Mouse (Mus musculus) forebrain, embryonic 12.5 days (tissue): Measurements from ENCODE around the gene Phf21b. TPM values are rescaled to one million over a fixed set of nuclear protein-coding genes. Genes with fewer than 3 reads are reported as not detected.

Source experiments
- ATAC-seq: fragments of 200-750 bp; cut with Nextera tagmentation; 2 replicates; pipeline ENCODE4 v1.8.0; 2017; ENCODE audit warnings: moderate TSS enrichment; ENCODE audit not compliant: low FRiP score
- H3K27ac ChIP-seq: fragments of 300-500 bp; sonication (generic); 2 replicates; pipeline ENCODE4 v1.5.1; 2016; ENCODE audit warnings: mild to moderate bottlenecking
- H3K27me3 ChIP-seq: fragments of 300-500 bp; sonication (generic); 2 replicates; pipeline ENCODE4 v1.6.1; 2016; ENCODE audit warnings: mild to moderate bottlenecking
- H3K36me3 ChIP-seq: fragments of 300-500 bp; sonication (generic); replicated peaks from 2 replicates; pipeline ENCODE4 v1.6.1; 2016; ENCODE audit warnings: mild to moderate bottlenecking
- H3K4me1 ChIP-seq: fragments of 300-500 bp; sonication (generic); 2 replicates; pipeline ENCODE4 v1.6.1; 2016
- H3K4me2 ChIP-seq: fragments of 300-500 bp; sonication (generic); 2 replicates; pipeline ENCODE4 v1.6.1; 2016; ENCODE audit warnings: mild to moderate bottlenecking, moderate library complexity
- H3K4me3 ChIP-seq: fragments of 300-500 bp; sonication (generic); replicated peaks from 2 replicates; pipeline ENCODE4 v1.5.1; 2016; ENCODE audit warnings: mild to moderate bottlenecking
- H3K9ac ChIP-seq: fragments of 300-500 bp; sonication (generic); 2 replicates; pipeline ENCODE4 v1.6.1; 2016; ENCODE audit warnings: mild to moderate bottlenecking
- H3K9me3 ChIP-seq: fragments of 300-500 bp; sonication (generic); 2 replicates; pipeline ENCODE4 v1.6.1; 2016
- WGBS: fragments of 180-500 bp; shearing (Covaris S2); methylation state at CpG from one replicate; pipeline ENCODE4 v1.1.7; 2016; 5-methylcytosine and 5-hydroxymethylcytosine counted together
- polyA plus RNA-seq: library from polyadenylated mRNA; unstranded; fragments of >200 nt; fragmentation: Nextera tagmentation; extraction: Ambion mirVana; gene quantifications from 2 replicates; pipeline ENCODE4 v1.2.1, GENCODE M21; 2016

Phf21b gene
- polyA plus RNA-seq, 1 experiment from 2014 or later = 24.4 TPM

DNA sequence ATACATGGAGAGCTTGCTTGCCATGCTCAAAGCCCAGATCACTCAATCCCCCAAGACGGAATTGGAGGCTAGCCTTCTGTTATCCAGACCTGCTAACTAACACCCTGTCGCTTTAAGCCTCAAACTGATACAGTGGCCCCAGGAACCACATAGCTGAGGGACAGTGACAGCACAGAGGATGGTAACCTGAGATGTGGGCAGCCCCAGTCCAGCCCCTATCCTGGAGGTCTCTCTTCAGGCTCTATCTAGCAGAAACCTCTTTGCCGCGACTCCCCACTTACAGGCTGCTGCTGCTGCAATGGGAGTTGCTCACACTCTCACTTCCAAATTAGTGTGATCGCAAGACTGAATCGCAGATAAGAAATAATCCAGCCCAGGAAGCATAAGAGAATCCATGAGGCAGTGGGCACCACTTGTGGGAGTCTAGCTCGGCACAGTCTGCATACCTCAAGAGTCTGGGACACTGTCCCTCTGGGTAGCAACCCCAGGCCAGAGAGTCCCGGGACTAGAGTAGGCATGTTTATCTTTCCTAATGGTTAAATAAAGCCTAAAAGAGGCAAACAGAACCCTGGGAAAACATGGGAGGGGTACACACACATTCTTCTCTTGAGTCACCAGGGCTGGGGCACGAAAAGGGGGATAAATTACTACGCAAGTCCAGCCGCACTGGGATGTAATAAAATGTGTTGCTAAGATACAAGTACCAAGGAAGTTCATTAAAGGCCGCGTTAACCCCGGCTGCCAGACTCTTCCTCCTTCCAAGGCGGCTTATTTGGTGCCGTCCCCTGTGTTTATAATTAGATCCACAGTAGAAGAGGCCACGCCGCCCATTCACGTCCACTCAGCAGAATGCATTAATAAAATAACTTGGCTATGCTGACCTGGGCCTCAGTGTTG lies 13.7 kb downstream of the Phf21b start:
- Histone ChIP-seq H3K4me3 (no peak overlapping the region), H3K4me2 (peak overlapping the region; percentile 31), H3K27ac (peak overlapping the region; percentile 65), H3K4me1 (peaks cover 80% of the 10 kb centered on the region), H3K36me3 (peaks cover 6% of the 10 kb centered on the region; the same call in 1 of the 2 replicates), H3K9ac (no peak overlapping the region), H3K27me3 (no peaks in the 10 kb centered on the region), H3K9me3 (no peaks in the 10 kb centered on the region)
- peak; percentile 61 for ATAC-seq
- 25% methylated on average over 19 of the region's 19 CpGs for WGBS

DNA sequence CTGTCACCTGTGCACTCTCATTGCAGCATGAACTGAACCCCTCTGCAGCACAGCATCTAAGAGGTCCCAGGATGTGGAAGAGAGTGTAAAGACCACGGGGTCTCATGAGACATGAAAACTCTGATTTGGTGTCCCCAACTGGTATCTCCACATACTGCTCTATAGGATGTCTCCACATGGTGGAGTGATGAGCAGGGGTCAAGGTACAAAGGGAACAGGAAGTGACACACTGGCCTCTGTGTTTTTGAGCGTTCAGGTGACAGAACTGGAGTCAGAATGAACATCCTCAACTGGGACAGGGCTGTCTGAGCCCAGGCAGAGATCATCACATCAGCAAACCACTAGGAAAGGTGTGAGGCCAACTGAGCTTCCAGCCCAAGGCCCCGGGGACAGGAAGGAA lies 15.3 kb downstream of the Phf21b start:
- peaks cover 68% of the 10 kb centered on the region for H3K4me1 ChIP-seq
- H3K36me3 ChIP-seq = peaks cover 11% of the 10 kb centered on the region; the same call in 1 of the 2 replicates
- H3K27ac ChIP-seq = no peak overlapping the region; the same call in 1 of the 2 replicates
- no peak overlapping the region for H3K9ac ChIP-seq
- no peaks in the 10 kb centered on the region for H3K27me3 ChIP-seq
- no peak overlapping the region for H3K4me3 ChIP-seq
- no peaks in the 10 kb centered on the region for H3K9me3 ChIP-seq
- no peak overlapping the region for H3K4me2 ChIP-seq
- ATAC-seq = no peak
- WGBS = 77% methylated on average over 3 of the region's 3 CpGs

DNA sequence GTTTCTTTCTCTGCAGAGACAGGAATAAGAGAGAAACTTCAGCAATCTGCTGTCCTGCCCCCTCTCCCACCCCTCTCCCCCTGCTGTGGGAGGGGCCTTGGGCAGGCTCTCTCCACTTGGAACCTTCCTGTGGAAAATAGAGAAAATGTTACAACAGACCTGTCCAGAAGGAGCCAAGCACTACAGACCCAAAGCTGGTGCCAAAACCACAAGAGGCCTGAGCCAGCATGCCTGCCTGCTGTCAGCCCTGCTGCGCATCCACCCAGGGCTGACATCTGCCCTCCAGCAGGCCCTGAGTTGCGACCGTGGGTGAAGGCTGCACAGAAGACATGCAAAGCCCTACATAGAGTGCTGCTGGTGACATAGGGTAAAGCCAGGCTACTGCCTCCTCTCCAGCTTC lies 16.3 kb downstream of the Phf21b start:
- Histone ChIP-seq H3K9me3 (no peaks in the 10 kb centered on the region), H3K9ac (no peak overlapping the region), H3K27me3 (no peaks in the 10 kb centered on the region), H3K36me3 (peaks cover 11% of the 10 kb centered on the region; the same call in 1 of the 2 replicates), H3K4me3 (no peak overlapping the region), H3K27ac (no peak overlapping the region), H3K4me2 (no peak overlapping the region), H3K4me1 (peaks cover 58% of the 10 kb centered on the region)
- WGBS = 91% methylated on average over 3 of the region's 3 CpGs
- no peak for ATAC-seq

DNA sequence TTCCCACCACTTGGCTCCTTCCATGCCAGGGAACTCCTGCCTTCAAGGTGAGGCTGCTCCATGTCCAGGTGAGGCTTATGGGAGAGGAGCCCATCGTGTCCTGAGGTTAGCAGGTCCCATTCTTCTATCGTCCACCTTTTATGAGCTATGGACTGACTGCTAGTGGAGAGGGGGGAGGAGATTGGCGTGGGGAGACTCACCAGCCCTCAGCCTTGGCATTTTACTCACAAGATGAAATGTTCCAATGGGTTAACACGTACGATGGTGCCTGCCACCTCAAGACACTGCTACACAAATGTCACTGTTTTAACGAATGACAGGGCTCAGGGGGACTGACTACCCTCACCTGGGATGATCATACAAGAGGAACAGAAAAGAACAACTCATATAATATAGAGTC lies 18.0 kb downstream of the Phf21b start:
- Histone ChIP-seq H3K36me3 (peaks cover 11% of the 10 kb centered on the region; the same call in 1 of the 2 replicates), H3K4me2 (no peak overlapping the region), H3K9me3 (no peaks in the 10 kb centered on the region), H3K27me3 (no peaks in the 10 kb centered on the region), H3K9ac (no peak overlapping the region), H3K4me3 (no peak overlapping the region), H3K27ac (no peak overlapping the region), H3K4me1 (peaks cover 55% of the 10 kb centered on the region)
- no peak for ATAC-seq
- WGBS = 88% methylated on average over 6 of the region's 6 CpGs

DNA sequence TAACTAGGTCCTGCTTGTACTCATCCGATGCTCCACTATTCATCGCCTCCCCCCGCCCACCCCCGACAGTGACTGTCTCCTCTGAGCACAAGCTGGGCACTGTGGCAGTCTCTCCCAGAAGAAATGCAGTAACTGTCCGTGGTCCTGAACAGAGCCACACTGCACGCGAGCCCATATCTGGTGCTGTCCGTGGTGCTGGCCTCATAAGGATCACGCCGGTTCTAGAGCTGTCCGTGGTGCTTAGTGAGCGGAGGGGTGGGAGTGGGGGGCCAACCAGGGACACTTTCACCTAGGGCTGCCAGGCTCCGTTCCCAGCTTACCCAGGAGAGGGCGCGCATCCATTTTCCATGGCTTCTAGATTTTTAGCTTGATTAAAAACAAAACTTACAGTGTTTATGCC lies 26.4 kb downstream of the Phf21b start:
- Histone ChIP-seq H3K4me3 (no peak overlapping the region), H3K9me3 (no peaks in the 10 kb centered on the region), H3K9ac (no peak overlapping the region), H3K36me3 (no peaks in the 10 kb centered on the region), H3K4me2 (no peak overlapping the region), H3K4me1 (peaks cover 57% of the 10 kb centered on the region), H3K27ac (no peak overlapping the region), H3K27me3 (no peaks in the 10 kb centered on the region)
- ATAC-seq = peak; percentile 36; the same call in 1 of the 2 replicates
- 15% methylated on average over 15 of the region's 15 CpGs for WGBS

DNA sequence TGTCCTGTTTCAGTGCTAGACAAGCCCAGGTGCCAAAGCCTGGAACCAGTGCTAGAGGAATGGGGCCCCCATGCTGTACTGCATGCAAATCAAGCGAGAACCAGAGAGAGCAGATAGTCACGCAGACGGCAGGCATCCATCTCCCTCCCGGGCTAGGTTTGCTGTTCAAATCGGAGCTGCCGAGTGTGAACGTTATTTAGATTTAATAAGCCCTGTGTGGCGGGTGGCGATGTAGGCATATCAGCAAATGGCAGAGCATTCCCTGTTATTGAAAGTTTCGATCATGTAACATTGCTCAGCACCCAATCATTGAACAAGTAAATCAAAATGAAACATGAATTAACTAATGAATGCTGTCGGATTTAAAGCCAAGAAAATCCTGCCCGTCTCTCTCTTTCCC lies 27.2 kb downstream of the Phf21b start:
- 83% methylated on average over 12 of the region's 12 CpGs for WGBS

DNA sequence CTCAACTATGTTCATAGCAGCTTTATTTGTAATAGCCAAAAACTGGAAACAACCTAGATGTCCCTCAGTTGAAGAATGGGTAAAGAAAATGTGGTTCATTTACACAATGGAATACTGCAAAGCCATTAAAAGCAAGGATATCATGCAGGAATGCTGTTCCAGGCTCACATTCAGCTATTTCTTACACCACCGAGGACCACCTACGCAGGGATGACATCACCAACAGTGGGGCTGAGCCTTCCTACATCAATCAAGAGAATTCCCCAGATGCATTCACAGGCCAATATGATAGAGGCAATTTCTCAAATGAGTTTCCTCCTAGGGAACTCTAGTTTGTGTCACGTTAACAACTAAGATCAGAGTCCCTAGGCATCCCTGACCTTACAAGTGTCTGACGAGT lies 32.8 kb downstream of the Phf21b start:
- H3K27ac ChIP-seq = no peak overlapping the region
- peaks cover 4% of the 10 kb centered on the region; the same call in 1 of the 2 replicates for H3K36me3 ChIP-seq
- H3K9me3 ChIP-seq = no peaks in the 10 kb centered on the region
- ATAC-seq = no peak
- peaks cover 21% of the 10 kb centered on the region for H3K4me1 ChIP-seq
- no peaks in the 10 kb centered on the region for H3K27me3 ChIP-seq
- WGBS = 92% methylated on average over 4 of the region's 4 CpGs
- H3K4me2 ChIP-seq = no peak overlapping the region
- no peak overlapping the region for H3K4me3 ChIP-seq
- H3K9ac ChIP-seq = no peak overlapping the region

More for the DNA sequence above, 27.2 kb downstream of the Phf21b start:
- ATAC-seq = no peak
- no peaks in the 10 kb centered on the region for H3K27me3 ChIP-seq
- H3K4me2 ChIP-seq = no peak overlapping the region
- H3K4me3 ChIP-seq = no peak overlapping the region
- no peaks in the 10 kb centered on the region for H3K36me3 ChIP-seq
- peaks cover 50% of the 10 kb centered on the region for H3K4me1 ChIP-seq
- H3K27ac ChIP-seq = no peak overlapping the region
- H3K9me3 ChIP-seq = no peaks in the 10 kb centered on the region
- H3K9ac ChIP-seq = no peak overlapping the region

DNA sequence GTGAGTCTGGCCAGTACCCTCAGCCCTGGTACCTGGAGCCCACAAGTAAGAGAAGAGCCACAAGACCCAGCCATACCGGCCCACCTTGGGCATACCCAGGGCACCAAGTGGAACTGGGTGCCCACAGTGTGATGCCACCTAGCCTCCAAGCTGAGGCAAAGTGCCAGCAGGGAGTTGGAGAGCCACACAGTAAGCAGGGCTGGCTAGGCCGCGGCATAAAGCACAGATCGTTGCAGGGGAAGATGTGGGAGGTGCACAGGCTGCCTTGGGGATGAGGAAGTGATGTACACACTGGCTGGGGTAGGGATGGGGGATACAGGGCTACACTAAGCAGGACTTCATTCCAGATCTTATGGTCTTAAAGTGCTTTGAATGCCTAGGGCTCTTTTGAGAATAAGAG lies 35.0 kb downstream of the Phf21b start:
- 94% methylated on average over 4 of the region's 4 CpGs for WGBS
- peaks cover 34% of the 10 kb centered on the region for H3K4me1 ChIP-seq

DNA sequence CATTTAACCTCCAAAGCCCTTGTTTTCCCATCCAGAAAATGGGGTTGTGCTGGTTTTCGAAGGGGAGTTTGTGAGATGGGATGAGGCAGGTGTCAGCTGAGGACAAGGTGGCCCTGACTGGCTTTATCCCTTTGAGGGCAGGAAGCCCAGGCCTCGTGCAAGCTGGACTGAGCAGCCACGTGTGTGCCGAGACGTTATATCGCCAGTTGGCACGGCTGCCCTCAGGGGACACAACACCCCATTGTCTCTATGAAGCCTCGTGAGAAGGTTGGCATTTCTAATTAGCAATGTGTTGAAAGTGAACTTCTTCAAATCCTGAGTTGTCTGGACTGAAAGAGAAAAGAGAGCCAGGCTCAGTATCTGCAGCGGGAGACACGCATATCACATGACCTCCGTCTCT lies 37.6 kb downstream of the Phf21b start:
- Histone ChIP-seq H3K27ac (peak overlapping the region; percentile 14; the same call in 1 of the 2 replicates), H3K9ac (no peak overlapping the region), H3K27me3 (no peaks in the 10 kb centered on the region), H3K9me3 (no peaks in the 10 kb centered on the region), H3K4me3 (no peak overlapping the region), H3K4me2 (no peak overlapping the region), H3K4me1 (peaks cover 60% of the 10 kb centered on the region), H3K36me3 (peaks cover 17% of the 10 kb centered on the region; the same call in 1 of the 2 replicates)
- 66% methylated on average over 11 of the region's 11 CpGs for WGBS
- peak; percentile 30; the same call in 1 of the 2 replicates for ATAC-seq

More for the DNA sequence above, 35.0 kb downstream of the Phf21b start:
- peaks cover 17% of the 10 kb centered on the region; the same call in 1 of the 2 replicates for H3K36me3 ChIP-seq
- H3K9me3 ChIP-seq = no peaks in the 10 kb centered on the region
- no peak overlapping the region for H3K27ac ChIP-seq
- ATAC-seq = no peak
- H3K9ac ChIP-seq = no peak overlapping the region
- no peak overlapping the region for H3K4me3 ChIP-seq
- no peak overlapping the region for H3K4me2 ChIP-seq
- H3K27me3 ChIP-seq = no peaks in the 10 kb centered on the region

DNA sequence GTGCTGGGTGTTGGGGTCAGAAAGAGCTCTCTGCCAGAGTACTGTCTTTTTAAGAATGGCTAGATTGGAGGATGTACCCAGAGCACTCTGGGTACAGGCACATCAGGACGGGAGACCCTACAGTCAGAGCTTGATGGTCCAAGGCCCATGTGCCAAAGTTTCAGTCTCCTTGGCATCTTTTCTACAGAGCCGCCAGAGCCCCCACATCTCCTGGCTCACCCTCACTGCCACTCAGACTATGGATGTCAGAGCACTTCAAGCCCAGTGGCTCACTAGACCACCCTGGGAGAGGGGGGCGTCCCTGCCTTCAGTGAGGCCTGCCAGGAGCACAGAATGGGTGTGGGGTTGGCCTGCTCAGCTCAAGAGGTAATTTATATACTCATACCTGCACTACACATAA lies 38.3 kb downstream of the Phf21b start:
- no peak overlapping the region for H3K9ac ChIP-seq
- peaks cover 67% of the 10 kb centered on the region for H3K4me1 ChIP-seq
- no peak overlapping the region for H3K27ac ChIP-seq
- ATAC-seq = no peak
- 87% methylated on average over 3 of the region's 3 CpGs for WGBS
- H3K36me3 ChIP-seq = peaks cover 17% of the 10 kb centered on the region; the same call in 1 of the 2 replicates
- no peaks in the 10 kb centered on the region for H3K9me3 ChIP-seq
- H3K27me3 ChIP-seq = no peaks in the 10 kb centered on the region
- H3K4me2 ChIP-seq = no peak overlapping the region
- no peak overlapping the region for H3K4me3 ChIP-seq

DNA sequence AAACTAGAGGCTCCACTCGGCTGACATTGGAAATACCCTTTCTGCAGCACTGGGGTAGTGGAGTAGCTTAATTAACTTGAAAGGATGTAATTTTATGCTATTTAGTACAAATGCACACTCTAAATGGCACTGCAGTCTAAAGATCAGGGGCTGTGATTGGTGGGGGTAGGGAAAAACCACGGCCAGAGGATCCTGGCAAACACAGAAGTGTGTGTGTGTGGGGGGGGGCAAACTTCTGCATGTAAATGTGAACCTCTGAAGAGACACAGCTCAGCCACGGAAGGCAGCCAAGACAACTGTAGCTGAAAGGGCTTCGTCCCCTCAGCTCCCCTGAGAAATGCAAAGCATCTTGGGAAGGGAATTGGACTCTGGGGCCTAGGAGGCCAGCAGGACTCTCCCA lies 40.7 kb downstream of the Phf21b start:
- Histone ChIP-seq H3K27me3 (no peaks in the 10 kb centered on the region), H3K27ac (peak overlapping the region; percentile 80), H3K4me3 (no peak overlapping the region), H3K4me2 (no peak overlapping the region), H3K9me3 (no peaks in the 10 kb centered on the region), H3K36me3 (peaks cover 17% of the 10 kb centered on the region), H3K4me1 (peaks cover 73% of the 10 kb centered on the region), H3K9ac (no peak overlapping the region; the same call in 1 of the 2 replicates)
- WGBS = 34% methylated on average over 4 of the region's 4 CpGs
- peak; percentile 39; the same call in 1 of the 2 replicates for ATAC-seq

DNA sequence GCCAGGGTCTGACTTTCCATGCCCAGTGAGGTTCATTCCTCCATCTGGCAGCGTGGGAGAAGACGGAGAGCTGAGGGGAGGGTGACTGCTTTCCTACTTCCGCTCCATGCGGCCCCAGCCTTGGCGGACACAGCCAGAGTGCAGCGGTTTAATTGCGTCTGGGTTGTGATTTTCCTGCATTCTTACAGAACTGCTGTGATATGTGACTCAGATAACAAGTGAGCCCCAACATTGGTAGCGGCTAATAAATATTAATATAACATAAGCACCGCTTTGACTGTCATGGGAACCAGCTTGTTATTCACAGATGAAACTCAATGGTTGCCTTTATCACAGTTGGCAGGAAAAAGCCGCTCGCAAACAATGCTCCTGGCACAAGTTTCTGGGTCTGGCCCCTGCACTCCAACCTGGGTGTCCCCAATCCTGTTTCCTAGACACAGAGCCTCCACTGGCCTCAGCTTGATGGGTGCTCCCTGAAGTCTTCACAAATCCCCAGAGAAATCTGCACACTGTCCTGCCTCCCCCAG lies 43.0 kb downstream of the Phf21b start:
- H3K36me3 ChIP-seq = peaks cover 17% of the 10 kb centered on the region
- no peak overlapping the region for H3K4me3 ChIP-seq
- no peaks in the 10 kb centered on the region for H3K27me3 ChIP-seq
- H3K9ac ChIP-seq = no peak overlapping the region
- no peaks in the 10 kb centered on the region for H3K9me3 ChIP-seq
- ATAC-seq = no peak
- WGBS = 55% methylated on average over 11 of the region's 11 CpGs
- H3K4me2 ChIP-seq = no peak overlapping the region
- peaks cover 62% of the 10 kb centered on the region for H3K4me1 ChIP-seq
- 0 out of 2 replicates have a peak overlapping the region, but pooled peaks have one; percentile 36 for H3K27ac ChIP-seq
